Mouse (Mus musculus): ENCODE results near the gene Sel1l. TPM values are rescaled to one million over a fixed set of nuclear protein-coding genes. Genes with fewer than 3 reads are reported as not detected.

Gene Sel1l
- polyA plus RNA-seq, 1 experiment from 2014 or later: 56.9 TPM

Small RNA genes lying within 50 kb of the gene (microRNA-seq; reads per million reads assigned to microRNA genes)
- not detected for gene Gm22015

Other genes starting within 250 kb of the Sel1l start
- 1.6 and 4.8 TPM in 2 replicates for gene Ston2, start 60.8 kb downstream of the Sel1l start, polyA plus RNA-seq (2015; fragmentation: Nextera tagmentation; extraction: Ambion mirVana)

Measured in heart, embryonic 15.5 days (tissue).